Mouse (Mus musculus): Measurements from ENCODE around the gene Olfr1357. TPM values are rescaled to one million over a fixed set of nuclear protein-coding genes. Genes with fewer than 3 reads are reported as not detected.

Olfr1357 gene
- total RNA-seq, 2 experiments from 2014 or later: not detected

DNA sequence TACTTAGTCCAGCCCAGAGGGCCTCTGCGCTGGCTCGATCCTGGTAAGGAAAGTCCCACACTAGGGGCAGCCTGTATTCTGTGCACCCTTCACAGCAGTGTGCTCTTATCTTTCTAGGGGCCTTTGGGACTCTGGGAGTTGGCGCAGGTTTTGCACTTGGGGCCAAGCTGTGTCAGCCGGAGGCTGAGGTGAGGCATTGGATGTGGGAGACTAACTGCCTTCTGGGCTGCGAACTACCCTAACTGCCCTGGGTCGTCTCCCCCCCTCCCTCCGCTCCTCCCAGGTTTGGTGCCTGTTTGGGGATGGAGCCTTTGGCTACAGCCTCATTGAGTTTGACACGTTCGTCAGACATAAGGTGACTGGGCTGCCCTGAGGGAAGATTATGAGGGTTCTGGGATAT lies 34.5 kb downstream of the Olfr1357 start:
- DNase-seq (ENCODE audit: low spot score in 2 of 2): no peak

DNA sequence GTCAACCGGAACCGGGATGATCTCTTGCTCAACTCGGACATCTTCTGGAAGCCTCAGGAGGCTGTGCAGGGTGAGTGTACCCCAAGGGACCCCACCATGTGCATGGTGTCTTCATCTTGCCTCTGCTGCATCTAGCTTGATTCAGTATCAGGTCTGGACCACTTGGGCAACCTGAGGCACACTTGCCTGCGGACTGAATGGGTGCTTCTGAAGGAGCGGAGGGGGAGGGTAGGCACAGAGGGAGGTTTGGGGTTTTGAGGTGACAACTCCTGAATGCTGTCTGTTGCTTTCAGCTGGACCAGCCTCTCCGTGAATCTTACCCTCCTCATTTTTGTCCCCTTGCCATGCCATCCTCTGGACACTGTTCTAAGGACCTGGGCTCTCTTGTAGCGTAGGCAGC lies 36.8 kb downstream of the Olfr1357 start:
- no peak for DNase-seq (ENCODE audit: low spot score in 2 of 2)

DNA sequence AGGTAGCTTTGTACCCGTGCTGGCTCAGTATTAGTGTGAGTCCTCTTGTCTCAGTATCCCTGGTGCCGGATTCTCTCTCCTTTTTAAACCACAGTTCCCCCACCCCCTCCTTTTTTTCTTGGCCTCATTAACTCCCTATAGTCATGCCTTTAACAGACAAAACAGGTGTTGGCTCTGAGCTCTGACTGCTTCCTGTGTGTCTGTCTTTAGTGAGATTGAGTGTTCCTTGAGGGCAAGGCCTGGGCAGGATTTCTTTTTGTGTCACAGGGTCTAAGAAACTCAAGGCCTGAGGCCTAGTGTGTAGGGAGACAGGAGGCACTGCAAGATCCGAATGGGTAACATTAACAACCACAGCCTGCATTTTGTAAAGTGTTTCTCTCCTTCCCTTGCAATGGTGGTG lies 39.7 kb downstream of the Olfr1357 start:
- no peak for DNase-seq (ENCODE audit: low spot score in 2 of 2)

DNA sequence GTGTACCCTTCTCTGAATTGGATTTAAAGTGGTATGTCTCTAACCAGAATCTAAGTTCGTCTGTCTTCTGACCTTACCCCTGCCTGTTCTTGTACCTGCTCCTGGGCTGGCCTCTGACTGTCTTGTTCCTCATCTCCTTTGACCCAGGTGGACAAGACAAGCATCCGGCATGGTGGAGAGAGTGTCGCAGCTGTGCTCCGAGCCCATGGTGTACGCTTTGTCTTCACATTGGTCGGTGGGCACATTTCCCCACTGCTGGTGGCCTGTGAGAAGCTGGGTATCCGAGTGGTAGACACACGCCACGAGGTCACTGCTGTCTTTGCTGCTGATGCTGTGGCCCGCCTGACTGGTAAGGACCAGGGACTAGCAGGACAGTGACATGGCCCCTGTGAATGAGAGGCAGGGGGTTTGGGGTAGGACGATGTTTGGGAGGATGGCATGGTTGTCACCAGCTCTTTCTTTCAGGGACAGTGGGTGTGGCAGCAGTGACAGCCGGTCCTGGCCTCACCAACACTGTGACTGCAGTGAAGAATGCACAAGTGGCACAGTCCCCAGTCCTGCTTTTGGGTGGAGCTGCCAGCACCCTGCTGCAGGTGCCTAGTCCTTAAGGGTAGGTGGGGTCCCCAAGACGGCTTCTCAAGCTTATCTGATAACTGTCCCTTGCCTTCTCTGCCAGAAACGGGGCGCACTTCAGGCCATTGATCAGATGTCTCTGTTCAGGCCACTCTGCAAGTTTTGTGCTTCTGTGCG lies 41.3 kb downstream of the Olfr1357 start:
- no peak for DNase-seq (ENCODE audit: low spot score in 2 of 2)

DNA sequence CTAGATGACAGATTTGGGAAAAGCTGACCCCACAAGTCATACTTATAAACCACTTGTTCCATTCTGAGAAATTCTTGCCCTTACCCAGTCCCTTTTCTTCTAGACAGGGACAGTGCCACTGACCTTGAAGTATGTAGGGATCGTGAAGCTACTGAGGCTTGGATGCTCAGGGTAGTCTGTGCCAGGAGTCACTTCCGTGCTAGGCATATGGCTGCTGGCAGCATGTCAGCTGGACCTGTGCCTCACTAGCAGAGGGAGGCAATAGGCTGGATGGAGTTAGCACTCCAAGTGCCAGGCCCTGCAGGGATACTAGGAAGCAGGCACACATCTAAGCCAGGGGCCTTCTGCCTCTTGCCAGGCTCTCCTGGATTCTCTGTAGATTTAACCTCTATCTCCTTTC lies 42.2 kb downstream of the Olfr1357 start:
- DNase-seq (ENCODE audit: low spot score in 2 of 2): peak; percentile 24 to 42

DNA sequence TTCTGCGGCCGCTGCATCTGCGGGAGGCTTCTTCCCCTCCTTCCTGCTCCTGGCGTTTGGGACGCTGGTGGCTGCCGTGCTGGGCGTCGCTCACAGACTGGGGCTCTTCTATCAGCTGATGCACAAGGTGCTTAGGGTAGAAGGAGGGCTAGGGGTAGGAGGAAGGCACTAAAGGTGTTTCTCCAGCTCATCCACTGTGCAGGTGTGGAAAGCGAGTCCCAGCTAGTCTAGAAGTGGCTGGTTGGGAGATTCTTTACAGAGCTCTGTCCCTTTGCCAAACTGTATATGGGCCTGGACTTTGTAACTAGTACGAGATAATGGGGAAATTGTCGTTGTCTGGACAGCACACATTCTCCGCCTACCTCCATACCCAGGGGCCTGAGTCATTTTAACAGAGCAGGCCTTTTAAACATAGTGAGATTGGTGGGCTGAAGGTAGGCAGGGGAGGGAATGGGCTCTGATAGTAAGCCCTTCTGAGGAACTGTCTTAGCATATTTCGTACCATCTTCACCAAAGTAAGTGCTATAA lies 42.7 kb downstream of the Olfr1357 start:
- DNase-seq (ENCODE audit: low spot score in 2 of 2): no peak

DNA sequence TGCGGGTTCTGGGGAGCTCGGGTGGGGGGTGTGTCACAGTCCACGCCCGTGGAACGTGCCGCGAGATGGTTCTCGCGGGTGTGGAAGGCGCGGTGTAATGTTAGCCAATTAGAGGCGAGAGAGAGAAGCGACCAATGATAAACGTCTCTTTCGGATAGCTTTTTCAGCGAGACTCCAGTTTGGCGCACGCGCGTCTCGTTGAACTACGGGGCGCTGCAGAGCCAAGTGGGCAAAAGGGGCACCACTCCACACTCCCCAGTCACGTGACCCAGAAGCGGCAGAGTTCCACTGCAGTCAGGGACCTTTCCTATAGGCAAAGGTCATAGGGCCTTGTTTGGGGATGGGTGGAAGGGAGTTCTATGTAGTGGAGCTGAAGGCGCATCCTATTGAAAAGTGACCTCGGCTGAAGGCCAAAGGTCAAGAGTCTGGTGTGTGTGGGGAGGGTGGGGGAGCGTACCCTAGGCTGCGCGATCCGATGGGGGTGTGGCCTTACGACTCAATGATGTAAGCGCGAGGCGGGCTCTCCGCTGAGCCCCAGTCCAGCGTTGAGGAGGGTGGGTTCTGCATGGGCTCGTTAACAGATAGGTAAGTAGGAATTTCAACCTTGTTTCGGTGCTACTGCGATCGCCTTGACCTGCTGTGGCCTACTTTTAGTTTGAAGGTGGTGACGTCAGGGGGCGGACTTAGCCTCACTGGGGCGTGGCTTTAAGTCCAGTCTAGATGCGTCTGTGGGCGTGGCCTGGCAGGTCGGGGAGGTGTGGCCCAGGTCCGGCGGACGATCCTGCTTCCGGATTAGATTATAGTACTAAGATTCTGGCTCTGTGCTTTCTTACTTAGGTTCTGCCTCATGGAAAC lies 43.4 kb downstream of the Olfr1357 start, which contains the start of gene Ilvbl:
Ilvbl (plus strand) TSS at position 97 of the 855 bp plus-strand sequence.
- DNase-seq (ENCODE audit: low spot score in 2 of 2): peak; percentile 91 to 93

DNA sequence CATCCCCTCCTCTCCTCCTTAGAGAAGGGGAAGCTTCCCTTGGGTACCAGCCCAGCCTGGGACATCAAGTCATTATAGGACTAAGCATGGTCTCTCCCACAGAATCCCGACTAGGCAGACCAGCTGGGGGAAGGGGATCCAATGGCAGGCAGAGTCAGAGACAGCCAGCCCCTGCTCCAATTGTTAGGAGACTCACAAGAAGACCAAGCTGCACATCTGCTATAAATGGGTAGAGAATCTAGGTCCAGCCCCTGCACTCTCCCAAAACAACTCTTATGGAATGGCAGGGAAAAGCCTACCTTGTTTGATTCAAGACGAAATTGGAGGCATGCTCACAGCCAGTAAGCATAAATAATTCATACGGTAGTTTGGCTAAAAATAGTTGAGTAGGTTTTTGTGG lies 44.6 kb downstream of the Olfr1357 start:
- no peak for DNase-seq (ENCODE audit: low spot score in 2 of 2)

DNA sequence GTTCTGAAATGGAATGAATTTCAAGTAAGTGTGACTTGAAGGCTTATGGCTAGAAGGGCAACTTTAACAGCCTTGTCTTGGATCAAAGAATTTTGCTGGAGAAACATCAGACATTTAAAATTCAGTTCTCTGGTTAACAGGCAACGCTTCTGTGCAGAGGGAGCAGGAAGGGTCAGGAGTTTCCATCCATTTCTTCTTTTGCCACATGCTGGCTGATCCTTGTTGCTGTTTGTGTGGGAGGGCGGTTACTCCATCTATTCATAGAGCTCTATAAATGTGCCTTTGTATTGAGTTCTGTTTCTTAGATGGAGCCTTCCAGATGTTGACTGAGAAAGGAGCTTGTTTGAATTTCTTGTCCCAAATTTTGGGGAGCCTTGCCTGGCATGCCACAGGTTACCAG lies 47.0 kb downstream of the Olfr1357 start:
- DNase-seq (ENCODE audit: low spot score in 2 of 2): no peak

DNA sequence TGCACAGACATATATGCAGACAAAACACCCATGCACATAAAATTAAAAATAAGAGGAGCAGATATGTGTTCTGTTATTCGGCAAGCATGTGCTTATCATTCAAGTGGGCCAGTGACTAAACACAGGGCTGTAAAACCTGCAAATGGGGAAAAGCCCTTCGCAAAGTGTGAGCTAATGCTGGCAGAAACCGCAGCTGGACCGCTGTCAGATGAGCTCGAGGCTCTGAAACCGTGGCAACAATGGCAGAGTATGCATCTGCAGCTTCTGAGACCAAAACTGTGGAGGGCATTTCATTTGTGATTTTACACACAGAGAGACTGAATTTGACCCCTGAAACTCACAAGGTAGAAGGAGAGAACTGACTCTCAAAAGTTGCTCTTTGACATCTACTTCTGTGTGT lies 47.5 kb downstream of the Olfr1357 start:
- DNase-seq (ENCODE audit: low spot score in 2 of 2): no peak

DNA sequence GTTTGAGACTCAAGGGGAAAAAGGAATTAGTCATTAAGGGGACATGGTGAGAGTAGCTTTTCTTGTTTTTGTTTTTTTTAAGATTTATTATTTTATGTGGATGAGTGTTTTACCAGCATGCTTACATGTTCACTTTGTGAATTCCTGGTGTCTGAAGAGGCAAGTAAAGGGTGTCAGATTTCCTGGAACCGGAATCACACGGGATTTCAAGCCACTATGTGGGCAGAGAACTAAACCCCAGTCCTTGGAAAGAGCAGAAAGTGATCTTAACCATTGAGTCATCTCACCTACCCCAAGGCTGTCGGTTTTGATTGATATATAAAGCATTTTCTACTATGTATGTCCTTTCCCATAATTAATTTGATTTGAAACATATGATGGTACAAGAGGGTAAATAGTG lies 48.2 kb downstream of the Olfr1357 start:
- DNase-seq (ENCODE audit: low spot score in 2 of 2): no peak

DNA sequence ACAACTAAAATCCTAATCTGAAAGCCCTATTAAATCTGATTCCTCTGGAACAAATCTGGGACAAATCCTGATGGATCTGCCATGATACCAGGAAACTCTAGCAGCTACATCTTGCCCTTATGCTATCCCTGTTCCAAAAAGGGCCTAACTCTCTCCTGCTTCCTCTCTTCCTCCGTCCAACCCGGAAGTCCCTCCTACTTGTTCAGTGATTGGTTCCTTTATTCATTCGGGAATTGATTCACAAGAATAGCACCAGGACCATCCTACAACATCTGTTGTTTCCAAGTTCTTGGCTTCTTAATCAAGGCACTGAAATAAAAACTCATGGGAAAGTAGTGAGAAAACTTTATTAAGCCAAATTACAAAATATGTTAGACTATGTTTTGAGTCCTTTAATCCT lies 48.7 kb downstream of the Olfr1357 start:
- DNase-seq (ENCODE audit: low spot score in 2 of 2): no peak

DNA sequence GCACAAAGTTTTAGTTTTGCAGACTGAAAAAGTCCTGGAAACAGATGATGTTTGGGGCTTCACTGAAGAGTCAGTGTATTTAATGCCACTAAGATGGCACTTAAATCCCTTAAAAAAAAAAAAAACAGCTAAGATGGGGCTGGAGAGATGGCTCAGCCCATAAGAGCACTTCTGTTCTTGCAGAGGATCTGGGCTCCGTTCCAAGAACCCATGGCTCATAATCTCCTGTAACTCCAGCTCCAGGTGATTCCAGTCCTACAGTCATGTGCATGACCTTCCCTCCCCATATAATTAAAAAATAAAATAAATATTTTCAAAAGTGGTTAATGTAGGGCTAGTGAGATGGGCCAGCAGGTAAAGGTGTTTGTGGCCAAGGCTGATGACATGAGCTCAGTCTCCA lies 52.8 kb downstream of the Olfr1357 start:
- no peak for DNase-seq (ENCODE audit: low spot score in 2 of 2)

Other genes starting within 250 kb of the Olfr1357 start
- 100 to 1,000 TPM; 337 to 342 TPM for gene Rrp1, start 205.0 kb downstream of the Olfr1357 start, total RNA-seq (2021)
- gene Cstb, start 192.4 kb downstream of the Olfr1357 start, total RNA-seq (2021): 10 to 100 TPM; 33.8 to 37.6 TPM
- 10 to 100 TPM; 71.0 to 73.2 TPM for gene Pdxk, start 153.1 kb downstream of the Olfr1357 start, total RNA-seq (2021)
- gene Olfr1358, start 100.6 kb downstream of the Olfr1357 start, total RNA-seq (2021): not detected
- 10 to 100 TPM; 17.7 to 25.1 TPM for gene Ilvbl, start 43.7 kb downstream of the Olfr1357 start, total RNA-seq (2021)
- 1 to 10 TPM; 5.0 to 5.1 TPM for gene Syde1, start 26.1 kb downstream of the Olfr1357 start, total RNA-seq (2021)
- gene Casp14, start 100.2 kb upstream of the Olfr1357 start, total RNA-seq (2021): not detected
- under 1 TPM; 0.29 to 0.32 TPM for gene Ccdc105, start 135.0 kb upstream of the Olfr1357 start, total RNA-seq (2021)
- 10 to 100 TPM; 13.2 to 15.5 TPM for gene Slc1a6, start 162.4 kb upstream of the Olfr1357 start, total RNA-seq (2021)
- gene Olfr1356, start 234.1 kb upstream of the Olfr1357 start, total RNA-seq (2021): not detected

Data from layer of hippocampus, postnatal 14 days (tissue).